Mouse (Mus musculus): ENCODE results near the gene Ooep.

Gene Ooep

DNA sequence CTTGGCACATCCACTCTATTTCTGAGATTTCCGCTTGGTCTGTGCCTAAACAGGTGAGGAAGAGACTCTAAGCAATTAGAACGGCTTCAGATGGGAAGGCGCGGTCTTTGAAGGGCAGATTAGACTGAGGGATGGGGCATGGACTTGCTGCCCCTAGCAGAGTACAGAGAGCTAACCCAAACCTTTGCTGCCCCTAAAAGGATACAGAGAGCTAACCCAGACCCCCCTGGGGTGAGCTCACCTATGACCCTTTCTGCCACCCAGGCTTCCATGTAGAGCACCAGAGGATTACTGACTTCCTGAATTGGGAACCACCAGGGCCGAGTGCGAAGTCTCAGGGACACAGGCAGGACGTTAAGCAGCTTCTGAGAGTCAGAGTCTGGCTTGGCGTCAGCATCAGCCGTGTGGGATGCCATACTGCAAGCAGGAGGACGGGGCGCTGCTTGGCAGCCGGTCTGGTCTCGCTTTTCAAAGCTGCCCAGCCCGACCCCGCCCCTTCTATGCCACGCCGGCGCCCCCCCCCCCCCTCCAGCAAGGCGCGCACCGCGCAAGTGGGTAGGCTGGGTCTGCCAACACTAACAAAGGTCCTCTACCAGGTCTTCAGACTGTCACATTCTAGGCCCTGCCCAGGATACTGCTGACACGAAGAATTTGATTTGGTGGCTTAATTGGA, at the start of gene Ooep:
TSS of gene Ooep (minus strand) at position 613 of the 673 bp plus-strand sequence.
- DNase-seq (ENCODE audit: low read depth, low spot score), result no peak

DNA sequence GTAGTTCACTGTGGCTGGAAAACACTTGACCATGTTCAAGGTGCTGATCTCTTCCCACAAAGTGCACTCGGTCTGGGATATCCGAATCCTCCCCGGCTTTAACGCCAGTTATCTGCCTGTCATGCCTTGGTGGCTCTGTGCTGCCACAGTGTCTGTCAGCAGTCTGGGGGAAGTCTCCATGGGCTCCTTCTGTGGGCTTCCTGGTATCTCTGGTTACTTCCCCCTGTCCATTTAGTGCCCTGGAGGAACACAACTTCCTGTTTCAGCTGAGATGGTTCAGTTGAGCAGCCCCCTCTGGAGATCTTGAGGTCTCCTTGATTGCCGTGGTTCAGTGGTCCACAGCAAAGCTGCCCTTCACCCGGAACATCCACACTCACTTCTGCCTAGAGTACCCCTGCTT, 49.7 kb upstream of the Ooep start:
- no peak for DNase-seq (ENCODE audit: low read depth, low spot score)

DNA sequence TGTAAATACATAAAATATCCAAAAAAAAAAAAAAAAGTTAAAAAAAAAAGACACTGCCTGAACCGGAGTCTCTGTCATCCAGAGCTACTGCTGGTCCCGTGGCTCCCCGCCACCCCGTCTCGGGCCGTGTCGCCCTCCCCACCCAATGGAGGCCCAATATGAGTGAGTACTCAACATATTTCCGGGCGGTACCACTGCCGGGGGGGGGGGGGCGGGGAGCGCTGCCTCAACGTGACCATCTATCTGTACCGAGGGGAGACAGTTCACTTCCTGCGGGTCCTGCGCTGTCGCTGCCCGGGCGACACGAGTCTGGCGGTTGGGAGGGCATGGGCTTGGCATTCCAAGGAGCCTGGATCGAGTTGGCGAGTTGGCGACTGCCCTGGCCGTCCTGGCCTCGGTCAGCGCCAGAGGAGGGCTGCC, 48.8 kb upstream of the Ooep start:
- DNase-seq (ENCODE audit: low read depth, low spot score), result no peak

DNA sequence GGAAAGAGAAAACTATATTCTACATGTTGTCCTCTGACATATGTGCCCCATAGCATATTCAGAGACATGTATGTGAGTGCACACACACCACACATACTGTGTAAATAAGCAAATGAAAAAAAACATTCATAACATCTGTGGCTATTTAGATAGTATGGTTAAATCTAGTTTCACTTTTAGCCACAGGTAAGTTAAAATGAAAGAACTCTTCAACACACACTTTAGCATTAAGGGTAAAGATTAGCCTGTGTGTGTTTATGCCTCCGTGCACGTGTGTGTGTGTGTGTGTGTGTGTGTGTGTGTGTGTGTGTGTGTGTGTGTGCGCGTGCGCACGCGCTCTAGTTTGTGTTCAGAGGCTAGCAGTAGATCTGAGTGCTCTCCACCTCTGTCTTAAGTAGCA, 23.1 kb upstream of the Ooep start:
- DNase-seq (ENCODE audit: low read depth, low spot score), result no peak

DNA sequence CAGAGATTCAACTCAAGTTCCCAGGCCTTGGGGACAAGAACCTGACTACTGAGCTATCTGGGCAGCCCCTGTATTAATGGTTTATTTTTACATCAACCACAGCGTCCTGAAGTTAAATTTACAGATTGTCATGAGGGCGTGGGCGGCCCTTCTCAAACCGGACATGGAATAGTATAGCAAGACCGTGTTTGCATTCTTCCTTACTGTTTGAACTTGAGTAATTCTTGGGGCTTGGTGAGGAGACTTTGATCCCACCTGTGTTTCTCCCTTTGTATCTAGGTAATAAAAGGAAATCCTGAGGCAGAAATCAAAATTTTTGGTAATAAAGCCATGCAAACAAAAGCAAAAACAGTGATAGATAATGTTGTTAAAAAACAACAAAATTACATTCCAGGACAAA, 22.0 kb upstream of the Ooep start:
- no peak for DNase-seq (ENCODE audit: low read depth, low spot score)

DNA sequence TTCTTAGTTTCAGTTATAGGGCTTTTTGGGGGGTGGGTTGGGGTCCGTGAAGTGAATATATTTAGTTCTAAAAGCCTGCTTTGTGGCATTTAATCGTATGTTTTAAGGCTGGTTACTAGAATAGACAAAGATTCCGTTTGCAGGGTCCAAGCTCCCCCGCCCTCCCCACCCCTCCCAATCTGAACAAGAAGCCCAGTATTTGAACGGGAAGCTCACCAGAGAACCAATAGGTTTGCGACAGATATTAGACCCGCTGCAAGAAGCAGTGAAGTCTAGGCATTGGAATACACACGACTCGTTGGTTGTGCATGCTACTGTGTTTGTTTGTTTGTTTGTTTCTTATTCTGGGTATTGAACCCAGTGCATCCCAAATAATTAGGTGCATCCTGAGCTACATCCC, 18.0 kb upstream of the Ooep start:
- DNase-seq (ENCODE audit: low read depth, low spot score), result no peak

DNA sequence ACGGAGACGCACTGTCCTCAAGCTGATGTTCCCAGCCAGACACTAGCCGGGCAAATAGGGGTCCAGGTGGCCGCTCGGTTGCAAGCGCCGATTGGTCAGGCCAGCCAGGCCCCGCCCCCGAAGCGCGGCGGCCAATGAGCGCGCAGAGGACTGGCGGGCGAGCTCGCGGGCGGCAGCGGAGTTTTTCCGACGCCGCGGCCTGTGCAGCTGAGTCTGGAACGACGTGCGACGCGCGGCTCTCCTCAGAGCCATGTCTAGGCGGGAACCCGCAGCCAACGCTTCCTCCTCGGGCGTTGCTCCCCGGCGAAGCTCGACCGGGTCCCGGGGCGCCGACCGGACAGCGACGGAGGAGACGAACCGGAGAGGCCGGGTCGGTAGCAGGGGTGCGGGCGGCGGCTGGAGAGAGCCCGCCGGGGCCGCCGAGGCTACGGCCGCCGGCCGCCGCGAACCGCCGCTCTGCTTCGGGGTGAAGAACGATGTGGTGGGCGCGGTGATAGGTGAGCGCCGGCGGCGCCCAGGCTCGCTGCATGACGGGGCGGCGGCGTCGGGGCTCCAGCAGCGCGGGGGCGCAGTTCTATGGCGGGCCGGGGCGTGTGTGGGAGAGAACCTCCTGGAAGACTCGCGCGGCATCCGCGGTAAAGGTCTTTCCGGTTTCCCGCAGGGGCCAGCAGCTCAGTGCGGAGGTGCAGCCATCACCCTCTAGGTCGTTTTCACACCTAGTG, 17.3 kb upstream of the Ooep start, which contains the start of gene Ddx43:
TSS of gene Ddx43 (plus strand) at position 148 of the 722 bp plus-strand sequence.
- DNase-seq (ENCODE audit: low read depth, low spot score), result peak; percentile 77

DNA sequence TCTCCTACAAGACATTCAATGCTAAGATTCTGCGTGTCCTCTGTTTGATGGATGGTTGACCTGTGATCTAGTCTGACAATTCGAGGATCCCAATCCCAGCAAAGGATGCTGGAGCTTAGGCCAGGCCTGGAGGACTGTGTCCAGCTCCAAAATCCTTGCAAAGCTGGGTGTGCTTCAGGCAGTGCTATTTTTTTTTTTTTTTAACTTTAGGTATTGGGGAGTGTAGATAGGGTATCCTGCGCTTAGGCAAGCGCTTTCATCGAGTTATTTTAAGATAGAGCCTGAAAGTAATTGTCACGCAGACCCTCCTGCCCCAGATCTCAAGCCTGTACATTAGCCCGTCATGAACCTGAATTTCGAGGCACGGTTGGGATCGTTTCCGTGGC, 16.7 kb upstream of the Ooep start:
- no peak for DNase-seq (ENCODE audit: low read depth, low spot score)

DNA sequence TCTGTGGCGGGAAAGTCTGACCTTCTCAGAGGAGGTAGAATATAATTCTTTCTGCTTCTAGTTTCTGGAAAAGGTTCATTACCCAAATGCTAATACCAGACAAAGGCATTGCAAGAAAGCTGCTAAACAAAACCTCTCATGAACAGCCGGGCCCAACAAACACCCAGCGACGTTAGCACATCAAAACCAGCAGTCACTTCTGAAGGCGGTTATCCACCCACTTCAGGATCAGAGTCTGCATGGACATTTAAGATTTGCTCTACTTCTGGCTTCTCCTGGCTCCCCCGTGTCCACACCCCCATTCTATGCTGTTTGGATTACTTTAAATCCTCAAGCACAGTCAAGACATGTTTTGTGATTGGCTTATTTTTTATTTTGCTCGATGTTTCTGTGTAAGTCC, 16.1 kb upstream of the Ooep start:
- no peak for DNase-seq (ENCODE audit: low read depth, low spot score)

DNA sequence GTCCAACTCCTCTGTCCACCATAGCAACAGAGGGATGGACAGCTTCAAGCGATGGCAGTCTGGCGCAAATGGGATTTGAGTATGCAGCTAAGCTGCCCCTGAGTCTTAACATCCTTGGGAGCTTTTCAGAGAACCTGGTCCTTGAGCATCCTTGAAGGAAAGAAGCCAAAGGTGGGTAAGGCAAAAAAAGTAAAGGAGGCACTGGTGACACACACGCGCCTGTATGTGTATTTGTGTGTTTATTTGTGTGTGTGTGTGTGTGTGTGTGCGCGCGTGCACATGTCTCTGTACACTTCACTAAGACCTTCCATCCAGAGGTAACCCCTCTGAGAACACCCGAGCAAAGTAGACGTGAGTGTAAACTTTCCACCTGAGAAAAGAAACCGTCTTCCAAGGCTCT, 15.2 kb upstream of the Ooep start:
- DNase-seq (ENCODE audit: low read depth, low spot score), result no peak

DNA sequence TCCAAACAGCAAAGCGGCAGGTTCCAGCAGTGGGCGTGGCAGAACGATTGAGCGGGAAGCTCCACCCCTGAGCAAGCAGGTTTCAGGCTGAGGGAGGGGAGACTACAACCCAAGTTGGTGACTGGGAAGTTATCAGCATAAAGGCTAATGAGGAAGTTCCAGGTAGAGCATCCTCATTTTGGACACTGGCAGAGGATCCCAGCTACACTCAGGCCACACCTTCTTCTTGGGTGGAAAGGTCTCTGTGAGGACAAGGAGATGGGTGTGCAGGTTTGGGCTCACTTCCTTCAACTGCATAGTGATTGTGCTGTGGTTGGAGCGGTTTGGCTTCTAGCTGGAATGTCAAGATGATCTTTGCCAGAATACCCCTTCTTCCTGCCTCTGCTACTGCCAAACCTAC, 11.5 kb upstream of the Ooep start:
- DNase-seq (ENCODE audit: low read depth, low spot score), result no peak

DNA sequence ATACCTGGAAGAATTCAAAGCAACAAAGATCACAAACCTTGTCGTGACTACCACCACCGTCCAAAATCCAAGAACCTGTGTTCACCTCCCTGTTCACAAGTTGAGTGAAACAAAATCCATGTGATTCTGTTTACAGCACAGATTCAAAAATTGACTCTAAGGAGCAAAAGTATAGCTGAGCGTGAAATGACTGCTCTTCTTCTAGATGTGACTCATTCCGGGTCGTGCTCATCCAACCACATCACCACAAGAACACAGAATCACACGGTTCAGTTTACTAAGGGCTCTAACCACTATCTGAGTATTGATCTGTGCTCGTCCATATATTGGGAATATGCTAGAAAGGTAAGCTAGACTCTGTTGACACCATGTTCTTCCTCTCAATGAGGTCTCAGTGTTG, 8.4 kb upstream of the Ooep start:
- no peak for DNase-seq (ENCODE audit: low read depth, low spot score)

DNA sequence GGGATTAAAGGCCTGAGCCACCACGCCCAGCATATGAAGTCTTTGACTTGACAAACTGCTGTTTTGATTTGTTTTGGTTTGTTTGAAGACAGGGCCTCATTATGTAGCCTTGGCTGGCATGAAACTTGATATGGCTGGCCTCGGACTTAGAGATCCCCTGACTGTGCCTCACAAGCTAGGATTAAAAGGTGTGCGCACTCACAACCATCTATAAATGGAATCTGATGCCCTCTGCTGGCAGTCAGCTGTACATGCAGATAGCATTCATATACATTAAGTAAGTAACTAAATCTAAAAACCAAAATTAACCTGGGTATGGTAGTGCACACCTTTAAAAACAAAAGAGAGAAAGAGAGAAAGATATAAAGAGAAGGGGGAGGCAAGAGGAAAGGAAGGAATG, 7.4 kb upstream of the Ooep start:
- no peak for DNase-seq (ENCODE audit: low read depth, low spot score)

DNA sequence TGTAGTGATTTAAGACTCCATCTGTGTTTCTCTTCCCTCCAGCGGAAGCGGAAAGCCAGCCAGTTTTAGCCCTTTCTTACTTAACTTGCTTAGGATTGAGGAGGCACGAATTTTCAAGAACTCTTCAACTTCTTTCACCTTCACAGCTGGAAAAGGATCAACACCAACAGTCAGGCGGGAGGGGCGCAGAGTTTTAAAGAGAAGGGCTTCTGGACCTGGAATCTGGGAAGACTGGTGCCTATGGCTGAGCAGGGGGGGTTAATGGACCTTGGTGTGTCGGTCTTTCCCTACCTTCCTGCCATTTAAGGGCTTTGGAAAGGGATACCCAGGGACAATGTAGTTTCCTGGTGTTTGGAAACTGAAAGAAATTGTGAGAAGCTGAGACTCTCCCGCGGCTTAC, 979 bp downstream of the Ooep start:
- no peak for DNase-seq (ENCODE audit: low read depth, low spot score)

DNA sequence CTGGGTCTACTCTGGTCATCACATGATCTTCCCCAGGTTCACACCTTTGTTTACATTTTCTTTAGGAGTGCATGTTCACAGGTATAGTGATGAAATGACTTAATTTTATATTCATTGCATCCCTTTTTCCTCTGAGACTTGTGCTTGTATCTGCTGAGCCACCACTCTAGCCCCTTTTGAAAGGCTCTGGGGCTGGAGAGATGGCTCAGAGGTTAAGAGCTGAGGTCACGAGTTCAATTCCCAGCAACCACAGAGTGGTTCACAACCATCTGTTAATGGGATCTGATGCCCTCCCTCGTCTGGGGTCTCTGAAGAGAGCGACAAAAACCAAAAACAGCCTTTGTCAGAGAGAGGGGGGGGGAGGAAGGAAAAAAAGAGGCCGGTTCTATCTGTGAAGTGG, 3.0 kb downstream of the Ooep start:
- no peak for DNase-seq (ENCODE audit: low read depth, low spot score)

DNA sequence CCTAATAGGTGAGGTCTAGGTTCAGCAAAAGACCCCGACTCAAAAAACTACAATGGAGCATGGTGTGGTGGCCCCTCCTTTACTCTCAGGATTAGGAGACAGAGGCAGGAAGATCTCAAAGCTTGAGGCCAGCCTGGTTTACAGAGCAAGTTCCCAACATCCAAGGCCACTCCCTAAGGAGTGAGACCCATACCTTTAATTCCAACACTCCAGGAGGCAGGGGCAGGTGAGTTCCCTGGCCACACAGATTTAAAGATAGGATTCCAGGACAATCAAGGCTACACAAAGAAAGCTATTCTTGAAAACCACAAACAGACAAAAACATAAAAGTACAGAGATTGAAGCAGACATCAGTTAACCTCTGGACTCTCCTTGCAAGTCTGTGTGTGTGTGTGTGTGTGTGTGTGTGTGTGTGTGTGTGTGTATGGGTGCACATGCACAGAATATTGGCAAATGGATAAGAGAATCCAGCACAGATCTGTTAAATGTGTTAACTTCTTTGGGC, 3.6 kb downstream of the Ooep start:
- no peak for DNase-seq (ENCODE audit: low read depth, low spot score)

DNA sequence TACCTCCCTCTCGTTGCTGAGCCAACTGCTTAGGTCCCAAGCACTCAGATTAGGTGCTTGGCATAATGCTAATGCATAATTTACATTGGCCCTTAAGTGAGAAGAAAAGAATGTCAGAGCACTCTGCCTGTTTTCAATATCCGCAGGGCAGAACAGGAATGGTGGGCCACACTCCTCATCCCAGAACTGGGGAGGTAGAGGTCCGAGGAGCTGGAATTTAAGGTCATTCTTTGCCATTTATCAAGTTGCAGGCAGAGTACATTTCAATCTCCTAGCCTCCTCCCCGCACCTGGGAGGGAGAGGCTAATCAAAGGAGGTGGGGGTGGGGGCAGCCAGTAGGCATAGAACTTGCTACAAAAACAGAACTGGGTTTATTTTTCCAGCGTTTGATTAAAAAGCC, 4.1 kb downstream of the Ooep start:
- no peak for DNase-seq (ENCODE audit: low read depth, low spot score)

DNA sequence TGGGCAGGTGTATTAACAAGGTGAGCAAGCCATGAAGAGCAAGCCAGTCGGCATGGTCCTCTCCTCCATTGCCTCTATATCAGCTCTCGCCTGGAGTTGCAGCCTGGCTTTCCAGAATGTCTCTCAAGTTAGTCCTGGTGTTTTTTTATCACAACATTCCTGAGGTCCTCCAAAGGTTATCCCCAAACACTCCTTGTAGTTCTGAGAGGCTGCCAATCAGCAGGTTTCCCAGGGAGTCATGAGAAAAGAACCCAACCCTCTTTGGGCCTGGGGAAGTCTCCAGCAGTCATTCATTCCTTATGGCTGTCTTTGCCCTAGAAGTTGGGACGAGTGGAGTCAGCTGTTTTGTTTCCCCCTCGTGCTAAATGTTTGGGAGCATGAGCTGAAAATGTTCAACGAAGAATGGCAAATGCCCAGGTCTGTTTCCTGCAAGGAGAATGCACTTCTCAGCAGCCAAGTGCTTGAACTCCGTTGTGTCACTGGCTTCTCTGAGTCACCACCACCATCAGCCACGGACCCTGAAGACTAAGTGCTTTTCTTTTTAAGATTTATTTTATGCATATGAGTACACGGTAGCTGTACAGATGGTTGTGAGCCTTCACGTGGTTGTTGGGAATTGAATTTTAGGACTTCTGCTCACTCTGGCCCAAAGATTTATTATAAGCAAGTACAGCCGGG, 5.6 kb downstream of the Ooep start:
- no peak for DNase-seq (ENCODE audit: low read depth, low spot score)

DNA sequence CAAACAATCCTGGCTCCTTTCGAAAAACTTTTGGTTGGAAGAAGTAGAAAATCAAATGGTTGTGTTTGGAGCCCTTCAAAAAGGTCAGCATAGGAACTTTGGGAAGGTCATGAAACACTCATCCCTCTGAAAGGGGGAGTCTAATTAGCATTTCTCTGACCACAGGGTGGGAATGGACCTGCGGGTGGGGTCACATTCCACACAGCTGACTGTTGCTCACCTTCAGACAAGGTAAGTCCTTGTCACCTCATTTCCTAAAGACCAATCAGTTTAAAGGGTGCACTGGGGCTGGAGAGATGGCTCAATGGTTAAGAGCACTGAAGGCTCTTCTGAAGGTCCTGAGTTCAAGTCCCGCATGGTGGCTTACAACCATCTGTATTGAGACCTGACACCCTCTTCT, 7.1 kb downstream of the Ooep start:
- no peak for DNase-seq (ENCODE audit: low read depth, low spot score)

DNA sequence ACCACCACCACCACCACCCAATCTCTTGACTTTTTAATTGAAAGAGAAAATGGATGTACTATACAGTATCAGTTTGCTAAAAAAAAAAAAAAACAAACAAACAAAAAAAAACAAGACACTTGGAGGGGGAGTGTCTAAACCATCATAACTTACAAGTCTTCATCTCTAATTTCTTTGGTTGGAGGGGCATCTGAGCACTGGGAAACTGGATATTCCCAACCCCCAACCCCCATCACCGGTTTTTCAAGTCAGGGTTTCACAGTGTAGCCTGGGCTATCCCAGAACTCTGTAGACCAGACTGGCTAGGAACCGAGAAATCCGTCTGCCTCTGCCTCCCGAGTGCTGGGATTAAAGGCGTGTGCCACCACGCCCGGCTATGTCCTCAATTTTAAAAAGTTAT, 8.7 kb downstream of the Ooep start:
- DNase-seq (ENCODE audit: low read depth, low spot score), result no peak

DNA sequence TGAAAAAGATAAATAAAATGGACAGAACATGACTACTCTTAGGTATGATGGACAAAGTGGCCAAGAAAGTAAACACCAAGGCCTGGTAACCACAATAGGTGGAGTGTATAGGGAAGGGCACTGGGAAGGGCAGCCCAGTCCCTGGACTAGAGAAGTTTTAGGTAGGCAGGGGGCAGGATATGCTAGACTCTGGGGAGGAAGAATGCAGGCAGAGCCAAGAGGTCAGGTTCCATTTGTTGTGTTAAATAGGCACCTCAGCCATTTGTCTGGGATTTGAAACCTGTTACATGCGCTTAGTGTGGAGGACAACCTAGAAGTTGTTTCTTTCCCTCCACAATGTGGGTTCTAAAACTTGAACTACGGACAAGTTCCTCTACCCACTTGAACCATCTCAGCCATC, 9.2 kb downstream of the Ooep start:
- DNase-seq (ENCODE audit: low read depth, low spot score), result no peak

DNA sequence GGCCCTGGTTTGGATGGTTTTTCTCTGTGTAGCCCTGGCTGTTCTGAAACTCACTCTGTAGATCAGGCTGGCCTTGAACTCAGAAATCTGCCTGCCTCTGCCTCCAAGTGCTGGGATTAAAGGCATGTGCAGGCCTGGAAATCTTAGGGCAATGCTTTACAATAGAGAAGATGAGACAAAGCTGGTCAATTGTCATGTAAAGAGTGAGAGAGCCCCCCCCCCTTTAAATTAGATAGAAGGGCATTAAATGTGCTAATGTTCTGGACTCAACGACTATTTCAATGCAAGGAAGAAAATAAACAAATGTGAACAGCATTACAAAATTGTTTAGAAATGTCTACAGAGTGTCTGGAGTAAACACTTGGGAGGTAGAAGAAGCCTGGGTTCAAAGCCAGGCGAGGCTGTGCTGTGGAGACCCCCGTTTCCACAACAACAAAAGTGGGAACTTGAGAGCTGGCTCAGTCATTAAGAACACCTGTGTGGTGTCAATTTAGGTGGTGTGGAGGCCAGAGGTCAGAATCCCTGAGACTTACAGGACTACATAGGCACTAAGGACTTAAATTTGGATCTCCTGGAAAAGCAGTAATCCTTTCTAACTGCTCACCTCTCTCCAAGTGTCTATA, 9.7 kb downstream of the Ooep start:
- no peak for DNase-seq (ENCODE audit: low read depth, low spot score)
